Mouse (Mus musculus): ENCODE measurements around the gene Ovol2. TPM values are rescaled to one million over a fixed set of nuclear protein-coding genes. Genes with fewer than 3 reads are reported as not detected.

Ovol2 gene
- polyA plus RNA-seq, 1 experiment from 2014 or later, result not detected

GRCm38 (mm10) chr2:144280568-144280967 is 51.4 kb downstream of the Ovol2 start:
- no peak overlapping the region for H3K27ac ChIP-seq (replicated peaks)
- 63% methylated on average over 3 of the region's 3 CpGs for WGBS (ENCODE audit: insufficient replicate concordance)

GRCm38 (mm10) chr2:144279742-144280141 is 52.2 kb downstream of the Ovol2 start:
- ATAC-seq (ENCODE audit: insufficient read depth), result peak; percentile 32; the same call in 1 of the 2 replicates
- Histone ChIP-seq H3K4me2 (no peak overlapping the region), H3K9me3 (replicated peaks) (no peaks in the 10 kb centered on the region), H3K27me3 (no peaks in the 10 kb centered on the region), H3K36me3 (replicated peaks) (peaks cover 38% of the 10 kb centered on the region), H3K4me1 (replicated peaks) (peaks cover 13% of the 10 kb centered on the region), H3K9ac (no peak overlapping the region), H3K27ac (replicated peaks) (no peak overlapping the region), H3K4me3 (replicated peaks) (no peak overlapping the region)
- WGBS (ENCODE audit: insufficient replicate concordance), result 61% methylated on average over 5 of the region's 5 CpGs

More at GRCm38 (mm10) chr2:144280568-144280967, 51.4 kb downstream of the Ovol2 start:
- H3K36me3 ChIP-seq (replicated peaks), result peaks cover 37% of the 10 kb centered on the region
- peaks cover 5% of the 10 kb centered on the region for H3K4me1 ChIP-seq (replicated peaks)
- H3K4me2 ChIP-seq, result no peak overlapping the region
- H3K9ac ChIP-seq, result no peak overlapping the region
- no peak for ATAC-seq (ENCODE audit: insufficient read depth)
- H3K9me3 ChIP-seq (replicated peaks), result no peaks in the 10 kb centered on the region
- H3K4me3 ChIP-seq (replicated peaks), result no peak overlapping the region
- no peaks in the 10 kb centered on the region for H3K27me3 ChIP-seq

- no peaks in the 10 kb centered on the region for H3K9me3 ChIP-seq (replicated peaks)
- H3K27me3 ChIP-seq, result no peaks in the 10 kb centered on the region
- 0 out of 2 replicates have a peak, but pooled peaks have one; percentile 5 for ATAC-seq (ENCODE audit: insufficient read depth)
- peaks cover 44% of the 10 kb centered on the region for H3K36me3 ChIP-seq (replicated peaks)
- WGBS (ENCODE audit: insufficient replicate concordance), result 56% methylated on average over 3 of the region's 3 CpGs
- no peak overlapping the region for H3K4me3 ChIP-seq (replicated peaks)
- peaks cover 38% of the 10 kb centered on the region for H3K4me1 ChIP-seq (replicated peaks)
- no peak overlapping the region for H3K9ac ChIP-seq
- no peak overlapping the region for H3K27ac ChIP-seq (replicated peaks)
- H3K4me2 ChIP-seq, result no peak overlapping the region
These were observed 55.1 kb downstream of the Ovol2 start for GRCm38 (mm10) chr2:144276885-144277284.

- Histone ChIP-seq H3K9me3 (replicated peaks) (no peaks in the 10 kb centered on the region), H3K4me3 (replicated peaks) (no peak overlapping the region), H3K9ac (peak overlapping the region; percentile 28; the same call in 1 of the 2 replicates), H3K4me2 (peak overlapping the region; percentile 44), H3K4me1 (replicated peaks) (peaks cover 44% of the 10 kb centered on the region), H3K27me3 (no peaks in the 10 kb centered on the region), H3K36me3 (replicated peaks) (peaks cover 36% of the 10 kb centered on the region), H3K27ac (replicated peaks) (peak overlapping the region; percentile 58)
- ATAC-seq (ENCODE audit: insufficient read depth), result no peak
- 19% methylated on average over 8 of the region's 8 CpGs for WGBS (ENCODE audit: insufficient replicate concordance)
These were observed 57.2 kb downstream of the Ovol2 start for GRCm38 (mm10) chr2:144274741-144275140.

GRCm38 (mm10) chr2:144272088-144272487 is 59.9 kb downstream of the Ovol2 start:
- Histone ChIP-seq H3K27ac (replicated peaks) (peak overlapping the region; percentile 48; the same call in 1 of the 2 replicates), H3K4me2 (peak overlapping the region; percentile 78), H3K4me3 (replicated peaks) (peak overlapping the region; percentile 17), H3K27me3 (no peaks in the 10 kb centered on the region), H3K4me1 (replicated peaks) (peaks cover 64% of the 10 kb centered on the region), H3K9me3 (replicated peaks) (no peaks in the 10 kb centered on the region), H3K9ac (no peak overlapping the region), H3K36me3 (replicated peaks) (peaks cover 21% of the 10 kb centered on the region)
- no peak for ATAC-seq (ENCODE audit: insufficient read depth)
- 67% methylated on average over 12 of the region's 12 CpGs for WGBS (ENCODE audit: insufficient replicate concordance)

GRCm38 (mm10) chr2:144270507-144271420 is 61.2 kb downstream of the Ovol2 start, which contains the start of the genes Mgme1 and Snx5:
Mgme1 (plus strand) TSS chr2:144270663.
Snx5 (minus strand) TSS chr2:144270906.
- peaks cover 77% of the 10 kb centered on the region for H3K4me1 ChIP-seq (replicated peaks)
- peak within 1 kb of the TSS; percentile 78 for H3K4me2 ChIP-seq
- WGBS (ENCODE audit: insufficient replicate concordance), result under 1% methylated on average over 93 of the region's 93 CpGs
- no peaks in the 10 kb centered on the region for H3K27me3 ChIP-seq
- H3K27ac ChIP-seq (replicated peaks), result peak within 1 kb of the TSS; percentile 97
- peak; percentile 92 for ATAC-seq (ENCODE audit: insufficient read depth)
- H3K36me3 ChIP-seq (replicated peaks), result peaks cover 26% of the 10 kb centered on the region
- peak within 1 kb of the TSS; percentile 94 for H3K4me3 ChIP-seq (replicated peaks)
- peak within 1 kb of the TSS; percentile 97 for H3K9ac ChIP-seq
- H3K9me3 ChIP-seq (replicated peaks), result no peaks in the 10 kb centered on the region

- Histone ChIP-seq H3K9me3 (replicated peaks) (no peaks in the 10 kb centered on the region), H3K4me2 (peak overlapping the region; percentile 78), H3K9ac (peak overlapping the region; percentile 97), H3K36me3 (replicated peaks) (peaks cover 27% of the 10 kb centered on the region), H3K27ac (replicated peaks) (peak overlapping the region; percentile 97), H3K4me3 (replicated peaks) (peak overlapping the region; percentile 94), H3K27me3 (no peaks in the 10 kb centered on the region), H3K4me1 (replicated peaks) (peaks cover 77% of the 10 kb centered on the region)
- WGBS (ENCODE audit: insufficient replicate concordance), result 0% methylated on average over 24 of the region's 33 CpGs
- ATAC-seq (ENCODE audit: insufficient read depth), result no peak; the same call in 1 of the 2 replicates
These were observed 62.1 kb downstream of the Ovol2 start for GRCm38 (mm10) chr2:144269679-144270475.

GRCm38 (mm10) chr2:144269306-144269650 is 62.7 kb downstream of the Ovol2 start:
- Histone ChIP-seq H3K9ac (peak overlapping the region; percentile 97), H3K27me3 (no peaks in the 10 kb centered on the region), H3K27ac (replicated peaks) (peak overlapping the region; percentile 51), H3K4me3 (replicated peaks) (peak overlapping the region; percentile 94), H3K9me3 (replicated peaks) (no peaks in the 10 kb centered on the region), H3K4me2 (peak overlapping the region; percentile 78), H3K4me1 (replicated peaks) (peaks cover 77% of the 10 kb centered on the region), H3K36me3 (replicated peaks) (peaks cover 32% of the 10 kb centered on the region)
- ATAC-seq (ENCODE audit: insufficient read depth), result no peak
- WGBS (ENCODE audit: insufficient replicate concordance), result under 1% methylated on average over 11 of the region's 11 CpGs

- Histone ChIP-seq H3K4me2 (peak overlapping the region; percentile 78), H3K9ac (peak overlapping the region; percentile 97), H3K9me3 (replicated peaks) (no peaks in the 10 kb centered on the region), H3K4me1 (replicated peaks) (peaks cover 77% of the 10 kb centered on the region), H3K4me3 (replicated peaks) (peak overlapping the region; percentile 94), H3K27ac (replicated peaks) (peak overlapping the region; percentile 51), H3K36me3 (replicated peaks) (peaks cover 38% of the 10 kb centered on the region), H3K27me3 (no peaks in the 10 kb centered on the region)
- ATAC-seq (ENCODE audit: insufficient read depth), result no peak
- WGBS (ENCODE audit: insufficient replicate concordance), result 3% methylated on average over 6 of the region's 6 CpGs
These were observed 63.3 kb downstream of the Ovol2 start for GRCm38 (mm10) chr2:144268446-144269305.

- peak overlapping the region; percentile 94 for H3K4me3 ChIP-seq (replicated peaks)
- no peak for ATAC-seq (ENCODE audit: insufficient read depth)
- WGBS (ENCODE audit: insufficient replicate concordance), result 4% methylated on average over 1 of the region's 1 CpGs
- H3K4me1 ChIP-seq (replicated peaks), result peaks cover 79% of the 10 kb centered on the region
- H3K4me2 ChIP-seq, result peak overlapping the region; percentile 78
- peak overlapping the region; percentile 6; the same call in 1 of the 2 replicates for H3K9ac ChIP-seq
- H3K27me3 ChIP-seq, result no peaks in the 10 kb centered on the region
- peak overlapping the region; percentile 67 for H3K27ac ChIP-seq (replicated peaks)
- peaks cover 40% of the 10 kb centered on the region for H3K36me3 ChIP-seq (replicated peaks)
- no peaks in the 10 kb centered on the region for H3K9me3 ChIP-seq (replicated peaks)
These were observed 64.3 kb downstream of the Ovol2 start for GRCm38 (mm10) chr2:144267731-144268015.

Data from liver, embryonic 15.5 days (tissue).